Mouse (Mus musculus) adrenal gland, postnatal 25 days (tissue): ENCODE results near the gene Mapk10. TPM values are rescaled to one million over a fixed set of nuclear protein-coding genes. Genes with fewer than 3 reads are reported as not detected.
"Not testable (repeated sequence)": the region's sequence is repeated elsewhere in the genome, so short reads cannot be mapped to it uniquely, and the experiment has no call there.

ENCODE experiments used
- DNase-seq: peaks from one replicate; pipeline ENCODE4 v3.0.0; 2021; ENCODE audit warnings: mixed read lengths
- total RNA-seq: library from RNA; stranded (reverse); gene quantifications from 2 replicates; pipeline ENCODE4 v1.2.3, GENCODE M21; 2021

The Mapk10 gene
- total RNA-seq, 1 experiment from 2014 or later, result 8.6 TPM

- no peak for DNase-seq
These were observed 258.2 kb downstream of the Mapk10 start for GRCm38 (mm10) chr5:102952918-102953317.

DNA sequence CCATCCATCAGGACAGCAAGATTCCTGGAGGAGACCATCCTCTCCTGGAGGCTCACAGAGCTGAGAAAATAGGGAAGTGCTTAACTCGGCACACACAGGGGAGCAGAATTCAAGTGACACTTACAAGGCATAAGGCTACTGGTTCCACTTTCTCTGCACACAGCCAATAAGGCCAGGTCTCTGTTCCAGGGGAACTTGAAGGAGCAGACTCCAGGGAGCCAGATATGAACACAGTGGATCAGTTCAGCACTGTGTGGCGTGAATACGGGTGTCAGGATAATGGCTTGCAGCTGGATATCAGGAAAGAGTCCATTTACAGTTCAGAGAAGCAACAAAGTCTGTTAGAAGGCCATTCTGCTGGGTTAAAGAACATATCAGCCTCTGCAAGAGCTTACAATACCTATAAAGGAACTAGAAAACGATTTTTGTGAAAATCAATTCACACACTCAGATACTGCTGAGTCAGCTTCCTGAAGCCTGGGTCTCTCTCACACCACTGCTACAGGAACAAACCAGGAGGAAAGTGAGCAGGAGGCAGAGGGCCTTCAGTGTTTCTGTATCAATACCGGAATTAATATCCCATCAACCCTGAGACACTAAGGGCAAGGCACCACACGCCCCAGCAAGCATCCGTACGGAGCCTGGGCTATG lies 263.9 kb downstream of the Mapk10 start:
- DNase-seq, result no peak

- DNase-seq, result no peak
These were observed 264.5 kb downstream of the Mapk10 start for GRCm38 (mm10) chr5:102946625-102947024.

DNA sequence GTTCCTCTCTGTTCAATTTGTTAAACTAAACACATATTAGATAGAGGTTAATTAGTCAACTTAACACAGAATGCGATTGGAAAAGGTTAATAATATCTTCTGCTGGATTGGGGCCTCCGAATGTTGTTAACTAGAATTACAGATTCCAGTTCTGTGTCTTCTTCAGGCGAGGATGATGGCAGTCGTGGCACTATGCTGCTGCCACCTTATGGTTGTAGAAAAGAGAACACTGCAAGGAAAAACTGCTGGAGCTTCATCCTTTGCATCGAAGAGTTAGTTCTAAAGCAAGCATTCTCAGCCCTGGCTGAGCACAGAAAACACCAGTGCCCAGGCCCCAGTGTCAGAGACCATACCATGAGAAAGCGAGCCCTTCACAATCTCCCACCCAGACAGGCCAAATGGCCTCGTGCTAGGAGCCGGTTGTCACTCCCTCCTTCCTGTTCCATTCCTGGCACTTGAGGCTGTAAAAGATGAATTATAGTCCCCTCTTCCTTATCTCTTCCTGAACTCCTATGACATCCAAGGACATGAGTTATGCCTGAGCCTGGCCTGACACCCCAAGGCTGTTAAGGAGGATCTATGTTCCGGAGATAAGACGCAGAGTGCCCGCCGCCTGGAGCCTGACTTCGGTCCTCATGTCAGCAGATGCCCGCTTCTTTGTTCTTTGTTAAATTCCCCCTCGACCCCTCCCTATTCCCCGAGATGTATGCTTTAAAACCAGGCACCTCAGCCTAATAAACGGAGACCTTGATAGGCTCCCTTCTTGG lies 267.1 kb downstream of the Mapk10 start:
- peak; percentile 13 for DNase-seq

DNA sequence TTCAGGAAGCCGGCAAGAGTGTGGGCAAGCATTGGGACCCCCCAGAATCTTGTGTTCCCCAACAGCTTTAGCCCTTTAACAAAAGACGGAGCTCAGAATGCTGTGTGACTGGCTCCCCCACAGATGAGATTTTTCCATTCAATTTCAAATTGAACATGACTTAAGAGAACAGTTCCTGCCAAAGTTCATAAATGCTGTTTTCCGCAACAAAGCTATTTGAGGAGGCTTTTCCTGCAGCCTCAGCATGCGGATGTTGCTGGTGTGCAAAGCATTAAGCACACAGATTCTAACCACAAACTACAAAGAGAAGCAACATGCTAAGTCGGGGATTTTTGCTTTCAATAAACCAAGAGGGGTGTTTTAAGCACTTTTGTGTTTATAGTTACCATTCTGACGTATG lies 281.0 kb downstream of the Mapk10 start:
- no peak for DNase-seq

GRCm38 (mm10) chr5:102926786-102927185 lies 284.3 kb downstream of the Mapk10 start:
- DNase-seq, result no peak

DNA sequence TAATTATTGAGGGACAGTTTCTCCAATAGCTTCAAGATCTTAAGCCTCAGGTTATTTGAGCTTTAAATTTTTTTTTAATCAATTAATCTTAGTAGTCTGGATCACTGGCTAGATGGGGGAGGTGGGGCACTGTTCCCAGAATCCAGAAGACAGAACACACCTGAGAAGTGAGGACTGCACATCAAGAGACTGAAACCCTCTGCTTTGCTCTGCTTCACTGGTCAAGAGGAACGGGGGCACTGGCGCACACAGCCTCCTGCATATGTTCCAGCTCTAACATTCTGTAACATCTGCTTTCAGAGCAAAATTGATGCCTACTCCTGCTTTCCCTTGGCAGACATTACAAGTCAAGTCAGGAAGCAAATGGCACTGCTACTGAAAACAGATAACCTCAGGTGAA lies 290.9 kb downstream of the Mapk10 start:
- no peak for DNase-seq

DNA sequence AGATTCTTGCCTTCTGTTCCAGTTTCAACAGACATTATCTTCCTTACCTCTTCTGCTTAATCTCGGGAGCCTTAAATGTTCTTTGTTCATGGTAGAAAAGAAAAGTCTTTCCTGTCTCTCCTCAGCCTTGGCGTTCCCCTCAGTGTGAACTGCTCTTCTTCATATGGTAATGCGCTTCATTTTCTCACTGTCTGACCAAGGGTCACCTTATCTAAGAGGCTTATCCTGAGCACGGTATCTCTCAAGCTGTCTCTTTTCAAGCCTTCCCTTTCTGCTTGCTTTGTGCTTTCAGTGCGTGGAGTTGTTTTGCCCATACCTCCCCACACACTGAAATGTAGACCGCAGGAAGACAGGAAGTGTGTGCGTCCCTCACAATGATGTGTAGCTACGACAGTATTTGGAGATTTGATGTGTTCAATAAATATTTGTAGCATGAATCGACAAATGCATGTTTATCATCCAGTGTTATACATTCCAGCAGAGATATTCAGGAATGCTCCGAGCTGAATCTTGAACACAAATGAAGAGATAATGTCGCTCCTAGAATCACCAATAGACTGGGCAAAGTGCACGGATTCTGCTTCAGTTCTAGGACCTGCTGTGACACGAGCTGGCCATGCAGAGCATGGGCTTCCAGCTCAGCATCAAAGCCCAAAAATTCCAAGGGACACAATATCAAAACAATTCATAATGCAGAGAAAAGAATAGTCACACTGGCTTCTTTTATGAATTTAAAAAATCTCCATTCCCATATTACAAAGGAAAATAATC lies 305.5 kb downstream of the Mapk10 start:
- DNase-seq, result no peak

DNA sequence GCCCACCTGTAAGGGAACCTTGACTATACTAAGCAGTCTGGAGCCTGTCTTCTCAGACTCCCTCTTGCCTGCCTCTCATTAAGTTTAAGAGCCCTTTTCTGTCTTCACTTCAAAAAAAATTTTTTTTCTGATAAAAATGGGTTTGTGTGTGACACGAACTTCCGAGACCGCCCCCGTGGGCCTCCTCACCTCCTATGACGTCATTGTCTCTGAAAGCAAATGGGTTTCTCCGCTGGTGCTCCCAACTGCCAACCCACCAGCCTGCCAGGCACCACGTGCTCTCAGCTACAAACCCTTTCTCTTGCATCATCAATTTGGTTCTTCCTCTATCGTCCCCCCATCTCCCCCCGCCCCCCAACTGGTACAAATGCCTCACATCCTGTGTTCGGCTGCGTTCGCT lies 307.1 kb downstream of the Mapk10 start:
- no peak for DNase-seq

GRCm38 (mm10) chr5:102903487-102903886 lies 307.6 kb downstream of the Mapk10 start:
- DNase-seq, result no peak

GRCm38 (mm10) chr5:102901176-102901575 lies 310.0 kb downstream of the Mapk10 start:
- no peak for DNase-seq

GRCm38 (mm10) chr5:102899680-102900215 lies 311.4 kb downstream of the Mapk10 start:
- peak; percentile 2 for DNase-seq

GRCm38 (mm10) chr5:102898301-102898700 lies 312.8 kb downstream of the Mapk10 start:
- no peak for DNase-seq

GRCm38 (mm10) chr5:102892226-102892625 lies 318.9 kb downstream of the Mapk10 start:
- peak; percentile 19 for DNase-seq

GRCm38 (mm10) chr5:102889163-102889488 lies 322.0 kb downstream of the Mapk10 start:
- no peak for DNase-seq

- no peak for DNase-seq
These were observed 322.5 kb downstream of the Mapk10 start for GRCm38 (mm10) chr5:102888482-102889162.

DNA sequence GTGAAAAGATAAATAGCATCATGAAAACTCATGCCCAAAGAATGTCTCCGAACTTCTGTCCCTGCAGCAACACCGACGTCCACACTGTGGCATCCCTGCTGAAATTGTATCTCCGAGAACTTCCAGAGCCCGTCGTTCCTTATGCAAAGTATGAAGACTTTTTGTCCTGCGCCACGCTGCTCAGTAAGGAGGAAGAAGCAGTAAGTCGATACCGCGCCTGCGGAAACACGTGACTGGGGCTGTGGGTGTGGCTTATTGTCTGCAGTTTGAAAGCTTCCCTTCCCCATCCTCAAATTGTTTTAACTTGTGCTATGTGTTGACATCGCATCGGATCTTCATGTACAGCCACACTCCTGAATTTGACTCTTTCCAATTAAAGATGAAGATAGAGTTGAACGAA lies 335.5 kb downstream of the Mapk10 start:
- DNase-seq, result no peak

GRCm38 (mm10) chr5:102874605-102875298 lies 336.4 kb downstream of the Mapk10 start:
- no peak for DNase-seq

DNA sequence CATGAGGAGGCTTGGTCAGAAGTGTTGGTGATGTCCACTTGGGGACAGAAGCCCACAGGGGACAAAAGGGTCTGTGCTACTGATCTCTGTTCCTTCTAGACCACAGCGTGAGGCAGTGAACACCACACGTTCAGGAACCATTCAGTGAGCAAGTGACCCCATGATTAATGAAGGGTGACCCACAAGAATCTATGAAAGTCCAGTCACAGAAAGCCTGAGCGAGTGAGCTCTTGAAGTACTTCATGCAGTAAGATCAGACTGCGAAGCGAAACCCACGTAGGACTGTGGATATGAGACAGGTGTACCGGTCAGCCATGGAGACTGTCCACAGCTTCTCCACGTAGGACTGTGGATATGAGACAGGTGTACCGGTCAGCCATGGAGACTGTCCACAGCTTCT lies 338.1 kb downstream of the Mapk10 start:
- not testable (repeated sequence) for DNase-seq

DNA sequence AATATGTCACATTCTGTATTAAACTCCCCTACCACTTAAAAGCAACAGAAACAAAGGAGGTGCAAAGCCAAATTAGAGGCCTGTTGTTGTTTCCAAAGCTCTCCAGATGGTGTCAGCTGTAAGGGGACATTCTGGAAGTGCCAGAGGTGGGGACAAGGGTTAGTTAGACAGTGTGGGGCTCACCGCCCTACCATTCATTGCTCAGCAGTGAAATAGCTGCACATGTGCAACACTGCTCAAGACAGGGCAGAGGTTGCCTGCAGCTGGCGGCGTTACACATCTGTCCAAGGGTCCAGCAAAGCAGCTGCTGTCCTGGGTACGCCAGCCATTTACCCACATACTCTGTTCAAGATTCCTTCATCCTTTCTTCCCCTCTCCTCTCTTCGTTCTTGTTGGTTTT lies 342.9 kb downstream of the Mapk10 start:
- DNase-seq, result no peak

DNA sequence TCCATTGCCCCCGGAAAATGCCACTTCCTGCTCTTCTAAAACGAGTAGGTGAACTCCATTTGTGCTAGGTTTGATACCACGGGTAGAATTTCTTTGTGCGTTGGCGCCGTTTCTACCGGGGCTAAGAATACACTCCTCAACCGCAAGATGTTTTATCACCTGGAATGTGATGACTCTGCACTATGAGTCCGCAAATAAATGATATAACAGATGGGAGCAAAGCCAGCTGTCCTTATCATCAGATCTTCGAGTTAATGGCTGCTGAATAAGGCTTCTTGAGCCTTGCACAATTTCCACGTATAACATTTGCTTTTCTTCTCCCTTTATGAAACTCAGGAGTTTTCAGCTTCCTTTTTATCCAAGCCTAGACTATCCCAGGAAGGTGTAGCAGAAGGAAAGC lies 351.4 kb downstream of the Mapk10 start:
- no peak for DNase-seq

DNA sequence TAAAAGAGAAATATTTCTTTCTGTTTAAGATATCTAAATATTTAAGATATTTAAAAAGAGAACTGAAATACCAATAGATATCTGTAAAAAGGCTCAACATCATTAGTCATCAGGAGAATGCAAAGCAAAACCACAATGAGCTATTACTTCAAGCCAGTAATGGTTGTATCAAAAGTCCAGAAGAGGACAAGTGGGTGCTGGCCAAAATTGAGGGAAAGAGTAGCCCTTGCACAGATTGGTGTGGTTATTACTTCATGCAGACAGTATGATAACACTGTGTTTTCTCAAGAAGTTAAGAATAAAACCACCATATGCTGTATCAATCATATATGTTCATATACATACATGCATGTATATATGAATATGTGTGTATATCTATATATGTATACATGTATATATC lies 353.1 kb downstream of the Mapk10 start:
- DNase-seq, result no peak
